Mouse (Mus musculus) ES-Bruce4 (cell line): ENCODE data around the gene Acvr2b. TPM values are rescaled to one million over a fixed set of nuclear protein-coding genes. Genes with fewer than 3 reads are reported as not detected.

ENCODE experiments used
- H3K27ac ChIP-seq: 2 replicates; pipeline ENCODE4 v1.5.1; 2012; ENCODE audit warnings: low read length, inconsistent platforms; ENCODE audit not compliant: insufficient read depth
- H3K27me3 ChIP-seq: 2 replicates; pipeline ENCODE4 v1.6.1; 2012; ENCODE audit warnings: mild to moderate bottlenecking, low read length, inconsistent platforms; ENCODE audit not compliant: control insufficient read depth, poor library complexity, insufficient read depth, severe bottlenecking
- H3K36me3 ChIP-seq: 2 replicates; pipeline ENCODE4 v1.6.1; 2012; ENCODE audit warnings: inconsistent platforms, mild to moderate bottlenecking, low read length, moderate library complexity; ENCODE audit not compliant: control insufficient read depth, poor library complexity, insufficient read depth, severe bottlenecking
- H3K4me1 ChIP-seq: one replicate; pipeline ENCODE4 v1.8.1; 2011; ENCODE audit warnings: low read length; ENCODE audit not compliant: control insufficient read depth, insufficient read depth
- H3K4me3 ChIP-seq: 2 replicates; pipeline ENCODE4 v1.5.1; 2011; ENCODE audit warnings: low read depth, mild to moderate bottlenecking, low read length
- H3K9ac ChIP-seq: 2 replicates; pipeline ENCODE4 v1.6.1; 2012; ENCODE audit warnings: low read depth, mild to moderate bottlenecking, inconsistent platforms; ENCODE audit not compliant: poor library complexity, severe bottlenecking
- H3K9me3 ChIP-seq: replicated peaks from 2 replicates; pipeline ENCODE4 v1.6.1; 2012; ENCODE audit warnings: mild to moderate bottlenecking, low read length, inconsistent platforms; ENCODE audit not compliant: control insufficient read depth, poor library complexity, insufficient read depth, severe bottlenecking
- CTCF ChIP-seq: IDR thresholded peaks from one replicate; pipeline ENCODE4 v1.8.1; 2011; ENCODE audit warnings: low read depth, low read length
- EP300 ChIP-seq: IDR thresholded peaks from 2 replicates; pipeline ENCODE4 v1.6.1; 2011; ENCODE audit warnings: low read depth, low read length; ENCODE audit not compliant: insufficient read depth
- POLR2A ChIP-seq: IDR thresholded peaks from one replicate; pipeline ENCODE4 v1.8.1; 2011; ENCODE audit warnings: low read length; ENCODE audit not compliant: insufficient read depth
- polyA plus RNA-seq: library from polyadenylated mRNA; stranded (reverse); fragments of >200 nt; gene quantifications from 2 replicates; pipeline ENCODE4 v1.2.4, GENCODE M21; 2011; ENCODE audit warnings: low read depth; ENCODE audit not compliant: missing spikeins, insufficient read depth, insufficient read length

Acvr2b gene
- polyA plus RNA-seq, 1 experiment, result 52.1 TPM

DNA sequence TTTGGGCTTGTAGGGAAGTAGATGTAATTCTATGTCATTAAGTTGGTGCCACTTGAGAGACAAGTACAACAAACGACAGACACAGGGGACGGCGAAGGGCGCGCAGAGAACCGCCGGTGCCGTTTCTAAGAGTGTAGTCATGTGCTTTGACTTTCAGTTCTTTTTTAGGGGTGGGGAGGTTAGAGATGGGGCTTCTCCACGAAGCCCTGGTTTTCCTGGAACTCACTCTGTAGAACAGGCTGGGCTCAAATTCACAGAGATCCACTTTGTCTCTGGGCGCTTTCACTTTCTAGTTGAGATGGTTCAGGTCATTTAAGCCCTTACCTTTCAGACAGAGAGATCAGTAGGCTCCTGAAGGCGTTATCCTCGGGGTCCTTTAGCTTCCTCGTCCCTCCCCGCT lies 54.0 kb downstream of the Acvr2b start:
- Histone ChIP-seq H3K9ac (no peak overlapping the region), H3K36me3 (peaks cover 8% of the 10 kb centered on the region; the same call in 1 of the 2 replicates), H3K27me3 (no peaks in the 10 kb centered on the region), H3K27ac (no peak overlapping the region), H3K4me3 (no peak overlapping the region), H3K4me1 (peaks cover 4% of the 10 kb centered on the region), H3K9me3 (no peaks in the 10 kb centered on the region)
- no peak for TF ChIP-seq EP300
- no peak for TF ChIP-seq POLR2A
- TF ChIP-seq CTCF, result no peak

GRCm38 (mm10) chr9:119457122-119457521 lies 55.2 kb downstream of the Acvr2b start:
- H3K27me3 ChIP-seq, result no peaks in the 10 kb centered on the region
- H3K4me3 ChIP-seq, result no peak overlapping the region
- no peak overlapping the region for H3K9ac ChIP-seq
- no peak for TF ChIP-seq POLR2A
- no peak for TF ChIP-seq CTCF
- TF ChIP-seq EP300, result no peak
- H3K27ac ChIP-seq, result no peak overlapping the region
- no peaks in the 10 kb centered on the region for H3K9me3 ChIP-seq
- H3K36me3 ChIP-seq, result peaks cover 3% of the 10 kb centered on the region; the same call in 1 of the 2 replicates
- peaks cover 4% of the 10 kb centered on the region for H3K4me1 ChIP-seq

DNA sequence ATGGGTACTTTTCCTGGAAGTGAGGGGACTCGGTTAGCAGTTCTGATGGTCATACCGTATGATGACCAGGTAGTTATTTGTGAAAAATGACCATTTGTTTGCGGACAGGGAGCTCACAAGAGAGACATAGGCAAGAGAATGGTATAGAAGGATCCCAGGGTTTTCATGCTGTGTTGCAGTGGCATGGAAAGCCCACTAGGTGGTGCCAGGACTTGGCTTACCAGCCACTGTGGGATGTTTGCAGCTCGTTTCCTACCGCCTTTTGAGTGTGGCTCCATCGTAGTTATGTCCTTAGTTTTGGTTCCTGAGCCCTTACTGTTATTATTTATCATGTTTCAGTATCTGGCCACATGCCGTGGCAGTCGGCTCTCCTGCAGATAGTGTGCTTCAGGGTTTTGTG lies 58.5 kb downstream of the Acvr2b start:
- TF ChIP-seq EP300 (0 out of 2 replicates have a peak, but pooled peaks have one; percentile 33), POLR2A (no peak), CTCF (peak; percentile 90)
- Histone ChIP-seq H3K4me3 (no peak overlapping the region), H3K4me1 (peaks cover 2% of the 10 kb centered on the region), H3K9me3 (no peaks in the 10 kb centered on the region), H3K9ac (no peak overlapping the region), H3K27me3 (no peaks in the 10 kb centered on the region), H3K36me3 (peaks cover 8% of the 10 kb centered on the region; the same call in 1 of the 2 replicates), H3K27ac (no peak overlapping the region)

- Histone ChIP-seq H3K27me3 (no peaks in the 10 kb centered on the region), H3K9ac (no peak overlapping the region), H3K36me3 (peaks cover 8% of the 10 kb centered on the region; the same call in 1 of the 2 replicates), H3K4me3 (no peak overlapping the region), H3K9me3 (no peaks in the 10 kb centered on the region), H3K4me1 (no peaks in the 10 kb centered on the region), H3K27ac (no peak overlapping the region)
- TF ChIP-seq POLR2A (no peak), CTCF (no peak), EP300 (no peak)
These were observed 63.1 kb downstream of the Acvr2b start for GRCm38 (mm10) chr9:119465056-119465455.

GRCm38 (mm10) chr9:119465595-119465994 lies 63.7 kb downstream of the Acvr2b start:
- H3K36me3 ChIP-seq, result peaks cover 8% of the 10 kb centered on the region; the same call in 1 of the 2 replicates

GRCm38 (mm10) chr9:119469691-119470353 lies 67.9 kb downstream of the Acvr2b start:
- no peak overlapping the region for H3K9ac ChIP-seq
- TF ChIP-seq EP300 (no peak), CTCF (no peak), POLR2A (no peak)
- no peaks in the 10 kb centered on the region for H3K9me3 ChIP-seq
- no peaks in the 10 kb centered on the region for H3K36me3 ChIP-seq
- H3K4me1 ChIP-seq, result no peaks in the 10 kb centered on the region
- no peak overlapping the region for H3K4me3 ChIP-seq
- H3K27me3 ChIP-seq, result no peaks in the 10 kb centered on the region
- no peak overlapping the region for H3K27ac ChIP-seq

More at GRCm38 (mm10) chr9:119465595-119465994, 63.7 kb downstream of the Acvr2b start:
- Histone ChIP-seq H3K4me3 (no peak overlapping the region), H3K27ac (no peak overlapping the region), H3K4me1 (no peaks in the 10 kb centered on the region), H3K9ac (no peak overlapping the region), H3K27me3 (no peaks in the 10 kb centered on the region), H3K9me3 (no peaks in the 10 kb centered on the region)
- TF ChIP-seq CTCF (peak; percentile 80), POLR2A (no peak)
